Mouse (Mus musculus): ENCODE data around the gene Gdf3. TPM values are rescaled to one million over a fixed set of nuclear protein-coding genes. Genes with fewer than 3 reads are reported as not detected.

Gene Gdf3
- polyA plus RNA-seq, 1 experiment from 2014 or later, result 0.20 TPM

DNA sequence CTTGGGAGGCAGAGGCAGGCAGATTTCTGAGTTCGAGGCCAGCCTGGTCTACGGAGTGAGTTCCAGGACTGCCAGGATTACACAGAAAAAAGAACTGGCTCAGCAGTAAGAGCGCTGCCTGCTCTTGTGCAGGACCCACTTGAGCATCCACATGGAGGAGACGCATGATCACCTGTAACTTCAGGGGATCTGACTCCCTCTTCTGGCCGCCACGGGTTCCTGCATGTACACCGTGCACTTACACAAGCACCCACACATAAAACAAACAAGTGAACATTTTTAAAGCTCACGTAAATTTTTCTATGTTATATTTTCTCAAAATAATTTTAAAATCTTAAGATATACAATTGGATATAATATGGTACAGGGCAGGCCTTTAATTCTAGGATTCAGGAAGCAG is 4.4 kb downstream of the Gdf3 start:
- Histone ChIP-seq H3K9ac (no peak overlapping the region), H3K27me3 (replicated peaks) (0 out of 2 replicates have a peak, but pooled peaks cover 4% of the 10 kb centered on the region), H3K9me3 (no peaks in the 10 kb centered on the region), H3K36me3 (no peaks in the 10 kb centered on the region), H3K27ac (replicated peaks) (no peak overlapping the region), H3K4me1 (peaks cover 6% of the 10 kb centered on the region), H3K4me2 (no peak overlapping the region), H3K4me3 (no peak overlapping the region)
- WGBS, result 83% methylated on average over 8 of the region's 8 CpGs
- ATAC-seq (ENCODE audit: extremely low read depth, insufficient number of reproducible peaks, low FRiP score, low TSS enrichment), result no peak

DNA sequence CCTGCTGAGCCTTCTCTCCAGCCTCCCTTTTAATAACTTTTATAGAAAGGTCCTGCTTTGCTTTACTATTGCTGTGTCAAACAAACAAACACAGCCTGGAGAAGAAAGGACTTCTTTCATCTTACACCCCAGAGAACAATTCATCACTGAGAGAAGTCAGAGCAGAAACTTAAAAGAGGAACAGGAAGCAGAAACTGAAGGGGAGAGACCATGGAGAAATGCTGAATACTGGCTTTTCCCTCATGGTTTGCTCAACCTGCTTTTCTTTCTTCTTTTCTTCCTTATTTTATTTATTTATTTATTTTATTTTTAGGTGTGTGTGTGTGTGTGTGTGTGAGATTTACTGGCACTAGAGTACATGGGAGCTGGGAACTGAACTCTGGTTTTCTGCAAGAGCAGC is 5.6 kb downstream of the Gdf3 start:
- Histone ChIP-seq H3K4me1 (peaks cover under 1% of the 10 kb centered on the region), H3K9me3 (no peaks in the 10 kb centered on the region), H3K4me3 (no peak overlapping the region), H3K27me3 (replicated peaks) (0 out of 2 replicates have a peak, but pooled peaks cover 4% of the 10 kb centered on the region), H3K9ac (no peak overlapping the region), H3K27ac (replicated peaks) (no peak overlapping the region), H3K36me3 (no peaks in the 10 kb centered on the region), H3K4me2 (no peak overlapping the region)
- no peak for ATAC-seq (ENCODE audit: extremely low read depth, insufficient number of reproducible peaks, low FRiP score, low TSS enrichment)

DNA sequence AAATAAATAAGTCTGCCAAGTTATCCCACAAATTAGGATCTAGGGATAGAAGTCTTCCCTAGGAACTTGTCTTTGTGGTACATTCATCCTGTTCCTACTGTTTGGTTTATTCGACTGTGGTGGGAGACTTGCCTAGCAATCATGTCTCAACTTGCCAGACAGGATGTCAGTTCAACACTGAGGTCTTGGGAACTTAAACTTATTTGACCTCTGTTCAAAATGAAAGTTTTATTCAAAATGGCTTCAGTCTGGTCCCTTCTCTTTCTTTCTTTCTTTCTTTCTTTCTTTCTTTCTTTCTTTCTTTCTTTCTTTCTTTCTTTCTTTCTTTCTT is 6.9 kb downstream of the Gdf3 start:
- H3K9ac ChIP-seq, result peak overlapping the region; percentile 77
- peak overlapping the region; percentile 67 for H3K27ac ChIP-seq (replicated peaks)
- no peaks in the 10 kb centered on the region for H3K4me1 ChIP-seq
- peak overlapping the region; percentile 64 for H3K4me3 ChIP-seq
- WGBS, result 21% methylated on average over 1 of the region's 1 CpGs
- peak overlapping the region; percentile 70 for H3K4me2 ChIP-seq
- no peaks in the 10 kb centered on the region for H3K36me3 ChIP-seq
- H3K27me3 ChIP-seq (replicated peaks), result no peaks in the 10 kb centered on the region
- ATAC-seq (ENCODE audit: extremely low read depth, insufficient number of reproducible peaks, low FRiP score, low TSS enrichment), result no peak
- no peaks in the 10 kb centered on the region for H3K9me3 ChIP-seq

DNA sequence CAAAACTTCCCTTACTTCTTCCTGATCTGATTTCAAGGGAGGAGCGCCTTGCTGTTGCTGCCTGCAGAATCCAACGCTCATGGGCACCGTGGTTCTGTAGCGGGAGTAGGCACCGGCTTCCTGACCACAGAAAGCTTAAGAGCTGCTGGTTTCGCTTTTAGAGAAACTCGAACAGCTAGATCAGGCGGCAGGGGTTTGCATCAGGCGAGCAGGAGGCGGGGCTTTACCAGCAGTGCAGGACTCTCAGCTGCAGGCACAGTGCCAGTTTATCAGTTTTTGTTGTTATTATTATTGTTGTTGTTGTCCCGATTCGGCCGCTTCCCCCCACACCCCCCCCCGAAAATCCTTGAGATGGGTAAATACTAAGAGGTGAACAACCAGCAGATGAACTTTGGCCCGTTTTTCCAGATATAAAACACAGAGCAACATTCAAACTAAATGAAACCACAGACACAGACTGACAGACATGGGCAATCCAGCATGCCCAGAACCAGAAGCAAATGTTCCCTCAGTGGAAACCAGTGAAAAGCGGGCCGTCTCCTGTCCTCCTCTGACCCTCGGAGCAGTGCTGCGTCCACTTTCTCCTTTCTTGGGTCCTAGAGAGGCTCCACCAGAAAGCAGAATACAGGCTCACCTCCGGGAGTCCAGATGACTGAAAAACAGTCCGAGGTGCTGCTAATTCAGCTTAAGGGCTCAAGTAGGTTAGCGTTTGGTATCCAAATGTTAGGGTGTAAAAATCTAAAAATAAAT is 7.5 kb downstream of the Gdf3 start, which contains the start of gene Apobec1:
Gene Apobec1, minus strand, starts transcription at position 203 of the 750 bp plus-strand sequence.
- Histone ChIP-seq H3K27me3 (replicated peaks) (no peaks in the 10 kb centered on the region), H3K4me3 (peak within 1 kb of the TSS; percentile 64), H3K9me3 (no peaks in the 10 kb centered on the region), H3K9ac (peak within 1 kb of the TSS; percentile 77), H3K4me1 (no peaks in the 10 kb centered on the region), H3K27ac (replicated peaks) (peak within 1 kb of the TSS; percentile 67), H3K36me3 (no peaks in the 10 kb centered on the region), H3K4me2 (peak within 1 kb of the TSS; percentile 70)
- WGBS, result 4% methylated on average over 22 of the region's 22 CpGs
- peak; percentile 54; the same call in 1 of the 2 replicates for ATAC-seq (ENCODE audit: extremely low read depth, insufficient number of reproducible peaks, low FRiP score, low TSS enrichment)

DNA sequence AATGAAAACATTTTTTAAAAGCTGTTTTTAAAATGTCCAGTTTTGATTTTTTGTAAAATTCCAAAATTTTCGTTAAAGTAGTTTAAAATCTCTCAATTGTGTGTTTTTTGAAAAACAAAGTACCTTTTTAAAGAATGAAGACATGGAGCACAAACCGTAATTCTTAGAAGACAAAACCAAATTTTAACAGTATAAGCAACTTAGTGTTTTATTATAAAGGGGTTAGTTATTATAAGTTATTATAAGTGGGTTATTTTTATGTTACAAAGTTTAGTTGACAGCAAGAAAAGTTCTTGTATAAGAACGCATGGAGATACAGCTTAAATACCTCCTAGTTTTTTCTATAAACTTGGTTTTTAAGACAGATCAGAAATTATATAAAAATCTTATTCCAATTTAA is 8.3 kb downstream of the Gdf3 start:
- Histone ChIP-seq H3K27ac (replicated peaks) (no peak overlapping the region), H3K27me3 (replicated peaks) (no peaks in the 10 kb centered on the region), H3K9me3 (no peaks in the 10 kb centered on the region), H3K4me2 (peak overlapping the region; percentile 70), H3K9ac (peak overlapping the region; percentile 77; the same call in 1 of the 2 replicates), H3K4me1 (no peaks in the 10 kb centered on the region), H3K4me3 (peak overlapping the region; percentile 64), H3K36me3 (no peaks in the 10 kb centered on the region)
- no peak for ATAC-seq (ENCODE audit: extremely low read depth, insufficient number of reproducible peaks, low FRiP score, low TSS enrichment)
- WGBS, result 80% methylated on average over 3 of the region's 3 CpGs

DNA sequence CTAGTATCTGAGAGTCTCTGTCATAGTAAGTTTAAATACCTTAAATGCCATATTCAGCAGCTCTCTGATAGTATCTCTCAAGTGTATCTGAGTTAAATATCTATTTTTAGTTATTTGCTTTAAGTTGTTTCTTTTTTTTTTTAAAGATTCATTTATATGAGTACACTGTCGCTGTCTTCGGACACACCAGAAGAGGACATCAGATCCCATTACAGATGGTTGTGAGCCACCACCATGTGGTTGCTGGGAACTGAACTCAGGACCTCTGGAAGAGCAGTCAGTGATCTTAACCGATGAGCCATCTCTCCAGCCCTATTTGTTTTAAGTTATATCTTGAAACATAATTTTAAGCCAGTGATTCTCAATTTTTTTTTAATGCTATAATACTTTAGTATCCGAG is 8.9 kb downstream of the Gdf3 start:
- 82% methylated on average over 4 of the region's 4 CpGs for WGBS
- H3K9me3 ChIP-seq, result no peaks in the 10 kb centered on the region
- no peak overlapping the region for H3K9ac ChIP-seq
- H3K4me3 ChIP-seq, result no peak overlapping the region
- H3K4me1 ChIP-seq, result no peaks in the 10 kb centered on the region
- no peak overlapping the region for H3K27ac ChIP-seq (replicated peaks)
- no peaks in the 10 kb centered on the region for H3K27me3 ChIP-seq (replicated peaks)
- no peak for ATAC-seq (ENCODE audit: extremely low read depth, insufficient number of reproducible peaks, low FRiP score, low TSS enrichment)
- H3K4me2 ChIP-seq, result no peak overlapping the region
- no peaks in the 10 kb centered on the region for H3K36me3 ChIP-seq

DNA sequence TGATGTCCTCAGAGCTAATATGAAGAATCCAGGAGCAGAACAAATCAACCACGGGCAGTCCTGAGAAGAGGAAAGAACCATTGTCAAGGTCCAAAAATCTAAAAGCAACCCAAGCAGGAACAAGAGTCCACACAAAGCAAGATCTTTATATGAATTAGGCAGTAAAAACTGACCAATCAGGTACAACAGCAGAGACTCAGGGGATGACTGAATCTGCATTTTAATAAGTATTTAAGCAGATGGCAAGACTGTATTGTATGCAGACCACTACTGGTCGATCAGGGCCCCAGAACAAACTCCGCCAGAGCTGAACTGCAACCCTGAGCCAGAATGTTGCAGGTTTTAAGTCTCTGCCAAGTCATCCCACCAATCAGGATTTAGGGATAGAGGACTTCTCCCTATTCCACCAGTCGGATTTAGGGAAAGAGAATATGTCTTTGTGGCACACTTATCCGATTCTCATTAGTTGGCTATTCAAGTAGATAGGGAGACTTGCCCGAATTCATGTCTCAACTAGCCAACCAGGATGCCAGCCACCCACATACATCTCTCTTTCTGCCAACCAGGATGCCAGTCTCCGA is 9.7 kb downstream of the Gdf3 start:
- Histone ChIP-seq H3K27me3 (replicated peaks) (no peaks in the 10 kb centered on the region), H3K4me3 (no peak overlapping the region), H3K9ac (no peak overlapping the region), H3K4me1 (no peaks in the 10 kb centered on the region), H3K36me3 (no peaks in the 10 kb centered on the region), H3K9me3 (no peaks in the 10 kb centered on the region), H3K4me2 (no peak overlapping the region), H3K27ac (replicated peaks) (no peak overlapping the region)
- ATAC-seq (ENCODE audit: extremely low read depth, insufficient number of reproducible peaks, low FRiP score, low TSS enrichment), result no peak
- 72% methylated on average over 7 of the region's 7 CpGs for WGBS

DNA sequence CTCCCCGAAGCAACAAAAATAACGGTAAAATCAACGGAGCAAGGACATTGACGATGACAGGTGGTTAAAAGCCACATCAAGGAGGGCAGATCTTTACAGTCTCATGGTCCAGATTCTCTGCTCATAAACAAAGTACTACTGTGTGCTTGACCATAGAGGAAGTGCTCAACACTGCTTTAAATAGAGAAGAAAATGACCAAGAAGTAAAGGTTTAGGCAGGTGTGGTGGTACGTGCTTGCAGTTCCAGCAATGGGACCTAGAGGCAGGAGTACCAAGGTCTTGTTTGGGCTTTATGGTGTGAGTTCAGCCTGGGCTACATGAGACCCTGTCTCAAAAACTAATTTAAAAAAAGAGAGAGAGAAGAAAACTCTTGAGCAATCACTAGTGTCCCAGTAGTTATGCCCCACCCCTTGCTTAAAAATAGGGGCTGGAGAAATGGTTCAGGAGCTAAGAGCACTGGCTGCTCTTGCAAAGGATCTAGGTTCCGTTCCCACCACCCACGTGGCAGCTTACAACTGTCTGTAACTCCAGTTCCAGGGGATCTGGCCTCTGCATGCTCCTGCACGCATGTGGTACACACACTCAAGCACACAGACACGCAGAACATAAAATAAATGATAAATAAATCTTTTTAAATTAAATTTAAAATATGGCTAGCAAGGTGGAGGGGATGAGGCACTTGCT is 10.7 kb downstream of the Gdf3 start:
- WGBS, result 85% methylated on average over 9 of the region's 9 CpGs
- H3K9ac ChIP-seq, result no peak overlapping the region
- no peaks in the 10 kb centered on the region for H3K9me3 ChIP-seq
- no peak for ATAC-seq (ENCODE audit: extremely low read depth, insufficient number of reproducible peaks, low FRiP score, low TSS enrichment)
- H3K36me3 ChIP-seq, result no peaks in the 10 kb centered on the region
- H3K4me1 ChIP-seq, result no peaks in the 10 kb centered on the region
- H3K27me3 ChIP-seq (replicated peaks), result no peaks in the 10 kb centered on the region
- H3K27ac ChIP-seq (replicated peaks), result no peak overlapping the region
- no peak overlapping the region for H3K4me3 ChIP-seq
- no peak overlapping the region for H3K4me2 ChIP-seq

DNA sequence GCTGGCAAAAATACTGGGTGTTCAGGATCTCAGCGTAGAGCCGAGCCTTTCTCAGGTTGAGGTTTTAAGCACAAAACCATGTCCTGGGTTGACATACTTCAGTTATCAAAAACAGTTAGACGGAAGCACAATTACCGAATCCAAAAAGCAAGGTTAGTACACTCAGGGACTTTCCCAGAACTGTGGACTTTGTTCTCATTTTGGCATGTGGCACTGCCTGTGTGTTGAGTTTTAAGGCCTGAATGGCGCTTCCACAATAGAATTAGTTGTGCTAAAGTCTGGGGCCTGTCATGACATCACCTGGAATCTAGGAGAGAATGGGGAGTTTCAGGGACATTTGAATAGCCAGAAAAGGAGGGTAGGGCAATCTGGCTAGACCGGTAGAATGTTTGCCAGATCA is 11.5 kb downstream of the Gdf3 start:
- Histone ChIP-seq H3K4me3 (no peak overlapping the region), H3K36me3 (no peaks in the 10 kb centered on the region), H3K4me1 (no peaks in the 10 kb centered on the region), H3K9ac (no peak overlapping the region), H3K27me3 (replicated peaks) (no peaks in the 10 kb centered on the region), H3K27ac (replicated peaks) (no peak overlapping the region), H3K4me2 (no peak overlapping the region), H3K9me3 (no peaks in the 10 kb centered on the region)
- 80% methylated on average over 6 of the region's 6 CpGs for WGBS
- ATAC-seq (ENCODE audit: extremely low read depth, insufficient number of reproducible peaks, low FRiP score, low TSS enrichment), result no peak

DNA sequence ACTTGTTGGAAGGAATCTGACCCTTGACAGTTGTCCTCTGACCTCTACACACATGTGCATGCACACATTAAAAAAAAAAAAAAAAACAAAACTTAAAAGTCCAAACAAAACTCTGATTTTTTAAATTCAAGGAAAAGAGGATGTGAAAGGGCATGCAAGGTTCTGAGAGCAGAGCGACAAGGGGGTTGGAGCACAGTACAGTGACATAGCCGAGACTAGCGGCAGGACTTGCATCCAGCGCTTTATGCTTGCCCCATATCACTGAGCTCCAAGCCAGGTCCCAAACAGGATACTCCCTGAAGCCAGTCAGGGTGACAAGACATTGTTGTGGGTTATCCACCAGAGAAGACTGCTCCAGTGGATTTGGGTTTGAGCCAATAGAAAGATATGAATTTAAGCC is 11.9 kb downstream of the Gdf3 start:
- H3K9ac ChIP-seq, result no peak overlapping the region
- WGBS, result 82% methylated on average over 4 of the region's 4 CpGs
- ATAC-seq (ENCODE audit: extremely low read depth, insufficient number of reproducible peaks, low FRiP score, low TSS enrichment), result no peak

DNA sequence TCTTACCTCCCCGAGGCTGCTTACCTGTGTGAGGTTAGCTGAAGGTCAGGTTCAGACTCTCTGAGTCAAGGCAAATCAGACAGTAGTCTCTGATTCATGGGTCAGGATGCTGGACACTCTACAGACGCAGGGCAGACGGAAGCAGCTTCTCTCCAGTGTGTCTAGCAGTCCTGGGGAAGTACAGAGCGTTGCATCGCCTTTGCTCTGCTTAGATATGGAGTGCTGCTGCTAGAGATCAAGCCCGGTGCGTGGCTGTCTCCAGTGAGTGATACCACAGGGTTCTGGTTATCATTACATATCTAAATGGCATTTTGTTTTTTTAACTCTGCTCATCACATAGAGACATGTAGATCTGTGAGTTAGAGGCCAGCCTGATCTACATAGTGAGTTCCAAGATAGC is 13.3 kb downstream of the Gdf3 start:
- Histone ChIP-seq H3K4me2 (no peak overlapping the region), H3K27me3 (replicated peaks) (no peaks in the 10 kb centered on the region), H3K36me3 (no peaks in the 10 kb centered on the region), H3K9ac (no peak overlapping the region), H3K9me3 (no peaks in the 10 kb centered on the region), H3K4me3 (no peak overlapping the region), H3K4me1 (no peaks in the 10 kb centered on the region), H3K27ac (replicated peaks) (no peak overlapping the region)
- WGBS, result 54% methylated on average over 7 of the region's 7 CpGs
- no peak for ATAC-seq (ENCODE audit: extremely low read depth, insufficient number of reproducible peaks, low FRiP score, low TSS enrichment)

More for the DNA sequence above, 11.9 kb downstream of the Gdf3 start:
- no peaks in the 10 kb centered on the region for H3K9me3 ChIP-seq
- no peaks in the 10 kb centered on the region for H3K36me3 ChIP-seq
- no peak overlapping the region for H3K4me2 ChIP-seq
- no peaks in the 10 kb centered on the region for H3K27me3 ChIP-seq (replicated peaks)
- H3K27ac ChIP-seq (replicated peaks), result no peak overlapping the region
- H3K4me3 ChIP-seq, result no peak overlapping the region
- H3K4me1 ChIP-seq, result no peaks in the 10 kb centered on the region

Data from heart, embryonic 13.5 days (tissue).